ENCODE assay signal across 9 mouse cellular contexts in the genomic region with DNA sequence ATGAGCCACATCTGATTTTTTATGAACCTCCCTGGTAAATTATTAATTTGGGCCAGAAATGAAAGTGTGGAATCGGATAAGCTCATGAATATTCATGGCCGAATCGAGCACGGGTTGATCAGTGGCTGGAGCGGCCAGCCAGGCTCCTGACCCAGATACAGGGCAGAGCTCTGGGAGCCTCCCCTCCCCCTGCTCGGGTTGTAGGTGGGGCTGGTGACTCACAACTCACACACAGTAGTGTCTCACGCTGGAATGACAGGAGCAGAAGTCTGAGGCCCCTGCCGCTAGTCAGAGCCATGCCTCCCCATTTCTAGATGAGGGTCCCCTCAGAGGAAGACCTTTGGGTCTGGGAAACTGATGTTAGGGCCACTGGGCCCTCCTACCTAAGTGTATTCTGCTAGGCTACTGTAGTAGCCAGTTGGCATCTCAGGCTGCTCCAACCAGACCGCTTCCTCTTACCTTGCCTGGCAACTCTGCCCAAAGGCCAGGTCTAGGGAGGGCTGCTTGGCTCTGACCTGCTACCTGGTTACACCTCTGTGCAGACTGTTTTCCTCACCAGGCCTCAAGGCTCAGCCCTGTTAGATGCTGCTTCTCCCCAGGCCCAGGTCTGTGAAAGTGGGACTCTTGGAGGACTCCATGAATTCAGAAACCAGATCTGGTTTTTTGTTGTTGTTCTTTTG.
DNase-seq lines count a peak whose midpoint lies in the region; ATAC-seq and TF ChIP-seq lines count a peak whose summit lies in the region.
"Had no signal": no experiment of that assay in that cellular context is flagged by ENCODE, and none has a peak within 500 bp of the region (broad histone marks: within the 10 kb centered on the region; RNA-seq: fewer than 3 reads in every experiment).

No protein-coding gene starts in this region.

- H3K4me2 ChIP-seq in forebrain, embryonic 13.5 days: peak overlapping the region; percentile 53
- H3K4me2 ChIP-seq in hindbrain, embryonic 11.5 days (replicated peaks; ENCODE audit: low read depth, low read length): peak overlapping the region; percentile 32
- peak overlapping the region; percentile 38 for H3K4me2 ChIP-seq in limb, embryonic 13.5 days (replicated peaks)
- H3K4me2 ChIP-seq in midbrain, postnatal 0 days (ENCODE audit: low read depth, low read length, poor library complexity, severe bottlenecking): peak overlapping the region; percentile 32

- peak overlapping the region; percentile 76; the same call in 1 of the 2 replicates for H3K27ac ChIP-seq in forebrain, embryonic 13.5 days
- H3K27ac ChIP-seq in hindbrain, embryonic 11.5 days (ENCODE audit: low read depth, low read length): peak overlapping the region; percentile 67; the same call in 1 of the 2 replicates
- no peak overlapping the region for H3K27ac ChIP-seq in limb, embryonic 13.5 days
- peak overlapping the region; percentile 59; the same call in 1 of the 2 replicates for H3K27ac ChIP-seq in midbrain, postnatal 0 days (ENCODE audit: low read depth, low read length)

- peaks cover 96% of the 10 kb centered on the region for H3K4me1 ChIP-seq in forebrain, embryonic 13.5 days
- peaks cover 50% of the 10 kb centered on the region for H3K4me1 ChIP-seq in hindbrain, embryonic 11.5 days (replicated peaks; ENCODE audit: control insufficient read depth, insufficient read depth, low read length)
- peaks cover 80% of the 10 kb centered on the region for H3K4me1 ChIP-seq in limb, embryonic 13.5 days
- H3K4me1 ChIP-seq in midbrain, postnatal 0 days (ENCODE audit: insufficient read depth, low read length): peaks cover 39% of the 10 kb centered on the region

- no peak for TF ChIP-seq CTCF in midbrain, postnatal 0 days (IDR thresholded peaks at IDR 0.05)

- no peaks in the 10 kb centered on the region for H3K9me3 ChIP-seq in forebrain, embryonic 13.5 days (replicated peaks)
- H3K9me3 ChIP-seq in hindbrain, embryonic 11.5 days (ENCODE audit: control insufficient read depth, low read length): no peaks in the 10 kb centered on the region
- no peaks in the 10 kb centered on the region for H3K9me3 ChIP-seq in limb, embryonic 13.5 days
- H3K9me3 ChIP-seq in midbrain, postnatal 0 days (ENCODE audit: low read length): no peaks in the 10 kb centered on the region

- WGBS in forebrain, embryonic 13.5 days: 16% methylated on average over 9 of the region's 9 CpGs
- whole genome bisulfite sequencing in hindbrain, embryonic 11.5 days: 16% methylated on average over 9 of the region's 9 CpGs
- whole genome bisulfite sequencing in limb, embryonic 13.5 days: 25% methylated on average over 9 of the region's 9 CpGs
- 22% methylated on average over 9 of the region's 9 CpGs for WGBS in midbrain, postnatal 0 days

- peak; percentile 97 for DNase-seq in heart, adult 11 months
- DNase-seq in heart, adult 8-10 months (ENCODE audit: low spot score): no peak
- DNase-seq in c-Kit-positive CD71-positive TER-119-positive erythroid progenitor cells, embryonic 14.5 days (ENCODE audit: low spot score): peak; percentile 66
- no peak for DNase-seq in hindbrain, embryonic 11.5 days (ENCODE audit: low spot score)
- no peak for DNase-seq in midbrain, postnatal 0 days (ENCODE audit: low spot score)
- DNase-seq in thymus, postnatal 25 days: no peak

- H3K27me3 ChIP-seq in forebrain, embryonic 13.5 days: no peaks in the 10 kb centered on the region
- H3K27me3 ChIP-seq in hindbrain, embryonic 11.5 days (ENCODE audit: control insufficient read depth, insufficient read depth, low read length): 0 out of 2 replicates have a peak, but pooled peaks cover 3% of the 10 kb centered on the region
- peaks cover 11% of the 10 kb centered on the region; the same call in 1 of the 2 replicates for H3K27me3 ChIP-seq in limb, embryonic 13.5 days
- no peaks in the 10 kb centered on the region for H3K27me3 ChIP-seq in midbrain, postnatal 0 days (ENCODE audit: insufficient read depth, low read length)
- H3K27me3 ChIP-seq: CH12.LX had no signal

- ATAC-seq in forebrain, embryonic 13.5 days: no peak
- peak; percentile 75 for ATAC-seq in hindbrain, embryonic 11.5 days (ENCODE audit: low FRiP score)
- ATAC-seq in limb, embryonic 13.5 days (ENCODE audit: low FRiP score, low read depth): peak; percentile 26; the same call in 1 of the 2 replicates
- ATAC-seq in midbrain, postnatal 0 days (ENCODE audit: low FRiP score): peak; percentile 54; the same call in 1 of the 2 replicates

- 0 out of 2 replicates have a peak overlapping the region, but pooled peaks have one; percentile 1 for H3K4me3 ChIP-seq in forebrain, embryonic 13.5 days
- no peak overlapping the region for H3K4me3 ChIP-seq in hindbrain, embryonic 11.5 days (ENCODE audit: low read depth, low read length)
- H3K4me3 ChIP-seq in limb, embryonic 13.5 days: no peak overlapping the region
- no peak overlapping the region for H3K4me3 ChIP-seq in midbrain, postnatal 0 days (ENCODE audit: low read depth, low read length)

- H3K9ac ChIP-seq in forebrain, embryonic 13.5 days: peak overlapping the region; percentile 60
- no peak overlapping the region for H3K9ac ChIP-seq in hindbrain, embryonic 11.5 days (ENCODE audit: low read depth, low read length)
- no peak overlapping the region for H3K9ac ChIP-seq in limb, embryonic 13.5 days
- no peak overlapping the region for H3K9ac ChIP-seq in midbrain, postnatal 0 days (replicated peaks; ENCODE audit: low read length, poor library complexity, severe bottlenecking)

- H3K36me3 ChIP-seq in forebrain, embryonic 13.5 days (ENCODE audit: poor library complexity, severe bottlenecking): no peaks in the 10 kb centered on the region
- no peaks in the 10 kb centered on the region for H3K36me3 ChIP-seq in hindbrain, embryonic 11.5 days (ENCODE audit: control insufficient read depth, insufficient read depth, low read length)
- H3K36me3 ChIP-seq in limb, embryonic 13.5 days: no peaks in the 10 kb centered on the region
- H3K36me3 ChIP-seq in midbrain, postnatal 0 days (ENCODE audit: insufficient read depth, low read length): no peaks in the 10 kb centered on the region

Comparison
In these comparisons a context has a peak if more than half of its experiments do, and no peak if none do; other contexts are left out.
1. DNase-seq: peak in heart, adult 11 months (single experiment) and c-Kit-positive CD71-positive TER-119-positive erythroid progenitor cells, embryonic 14.5 days (single experiment); none in heart, adult 8-10 months (single experiment), hindbrain, embryonic 11.5 days (single experiment), midbrain, postnatal 0 days (single experiment) and thymus, postnatal 25 days (single experiment).
2. Peak in every context shown above with its lines, with median percentiles within 50 percentile points of each other: H3K4me2 ChIP-seq.